Mouse (Mus musculus) liver, embryonic 14.5 days (tissue): Measurements from ENCODE around the gene Rnf186.

Experiments
- CTCF ChIP-seq: IDR thresholded peaks from 2 replicates; pipeline ENCODE4 v1.5.1; 2016; ENCODE audit warnings: antibody characterized with exemption, low read depth, control low read depth
- EP300 ChIP-seq: IDR thresholded peaks from 2 replicates; pipeline ENCODE4 v1.6.1; 2016; ENCODE audit warnings: antibody characterized with exemption, low read depth

- TF ChIP-seq EP300: no peak
- no peak for TF ChIP-seq CTCF
These were observed 1.0 kb upstream of the Rnf186 start for GRCm38 (mm10) chr4:138965871-138966270.
